Mouse (Mus musculus) embryonic facial prominence, embryonic 12.5 days (tissue): Measurements from ENCODE around the gene Sdk2. TPM values are rescaled to one million over a fixed set of nuclear protein-coding genes. Genes with fewer than 3 reads are reported as not detected.

ENCODE experiments used
- ATAC-seq: fragments of 200-750 bp; cut with Nextera tagmentation; 2 replicates; pipeline ENCODE4 v1.8.0; 2017; ENCODE audit not compliant: insufficient number of reproducible peaks, insufficient read depth, low FRiP score, low TSS enrichment
- H3K27ac ChIP-seq: fragments of 300-500 bp; sonication (generic); 2 replicates; pipeline ENCODE4 v1.5.1; 2016; ENCODE audit warnings: mild to moderate bottlenecking
- H3K27me3 ChIP-seq: fragments of 300-500 bp; sonication (generic); 2 replicates; pipeline ENCODE4 v1.6.1; 2016; ENCODE audit warnings: mild to moderate bottlenecking, moderate library complexity
- H3K36me3 ChIP-seq: fragments of 300-500 bp; sonication (generic); 2 replicates; pipeline ENCODE4 v1.6.1; 2016; ENCODE audit warnings: mild to moderate bottlenecking
- H3K4me1 ChIP-seq: fragments of 300-500 bp; sonication (generic); 2 replicates; pipeline ENCODE4 v1.6.1; 2016
- H3K4me2 ChIP-seq: fragments of 300-500 bp; sonication (generic); replicated peaks from 2 replicates; pipeline ENCODE4 v1.6.1; 2016; ENCODE audit warnings: mild to moderate bottlenecking, moderate library complexity
- H3K4me3 ChIP-seq: fragments of 300-500 bp; sonication (generic); 2 replicates; pipeline ENCODE4 v1.5.1; 2016; ENCODE audit warnings: mild to moderate bottlenecking
- H3K9ac ChIP-seq: fragments of 300-500 bp; sonication (generic); 2 replicates; pipeline ENCODE4 v1.6.1; 2016; ENCODE audit warnings: mild to moderate bottlenecking, moderate library complexity
- H3K9me3 ChIP-seq: fragments of 300-500 bp; sonication (generic); 2 replicates; pipeline ENCODE4 v1.6.1; 2016; ENCODE audit warnings: mild to moderate bottlenecking, moderate library complexity
- WGBS: fragments of 180-500 bp; shearing (Covaris S2); methylation state at CpG from one replicate; pipeline ENCODE4 v1.1.7; 2016; 5-methylcytosine and 5-hydroxymethylcytosine counted together
- polyA plus RNA-seq: library from polyadenylated mRNA; unstranded; fragments of >200 nt; fragmentation: Nextera tagmentation; extraction: Ambion mirVana; gene quantifications from 2 replicates; pipeline ENCODE4 v1.2.1, GENCODE M21; 2016

Gene Sdk2
- polyA plus RNA-seq, 1 experiment from 2014 or later: 3.8 TPM

DNA sequence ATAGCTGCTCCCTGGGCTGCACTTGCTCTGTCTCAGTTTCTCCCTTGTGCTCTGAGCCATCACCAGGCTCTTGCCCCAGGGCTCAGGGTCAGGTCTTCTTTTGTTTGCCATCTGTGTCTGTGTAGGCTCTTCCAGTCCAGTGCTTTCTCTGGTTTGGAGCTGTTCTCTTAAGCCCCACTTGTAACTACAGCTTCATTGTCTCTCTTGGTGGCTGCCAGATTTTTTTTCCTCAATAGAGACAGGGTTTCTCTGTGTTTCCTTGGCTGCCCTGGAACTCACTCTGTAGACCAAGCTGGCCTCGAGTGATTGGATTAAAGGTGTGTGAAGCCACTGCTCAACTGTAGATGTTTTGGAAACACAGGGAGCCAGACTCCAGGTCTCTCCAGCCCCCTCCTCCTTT lies 247.8 kb downstream of the Sdk2 start:
- Histone ChIP-seq H3K9me3 (no peaks in the 10 kb centered on the region), H3K4me1 (no peaks in the 10 kb centered on the region), H3K4me2 (no peak overlapping the region), H3K36me3 (no peaks in the 10 kb centered on the region), H3K9ac (no peak overlapping the region), H3K27ac (no peak overlapping the region), H3K27me3 (0 out of 2 replicates have a peak, but pooled peaks cover 2% of the 10 kb centered on the region), H3K4me3 (no peak overlapping the region)
- WGBS: 23% methylated on average over 1 of the region's 1 CpGs
- ATAC-seq: no peak

- H3K36me3 ChIP-seq: no peaks in the 10 kb centered on the region
- ATAC-seq: no peak
- no peaks in the 10 kb centered on the region for H3K9me3 ChIP-seq
- no peaks in the 10 kb centered on the region for H3K4me1 ChIP-seq
- no peak overlapping the region for H3K4me3 ChIP-seq
- WGBS: 73% methylated on average over 12 of the region's 12 CpGs
- 0 out of 2 replicates have a peak, but pooled peaks cover 2% of the 10 kb centered on the region for H3K27me3 ChIP-seq
- H3K27ac ChIP-seq: no peak overlapping the region
- H3K4me2 ChIP-seq: no peak overlapping the region
- no peak overlapping the region for H3K9ac ChIP-seq
Measured at GRCm38 (mm10) chr11:113816971-113817548, 249.8 kb downstream of the Sdk2 start.

GRCm38 (mm10) chr11:113816439-113816838 lies 250.4 kb downstream of the Sdk2 start:
- Histone ChIP-seq H3K9ac (no peak overlapping the region), H3K4me1 (no peaks in the 10 kb centered on the region), H3K4me2 (no peak overlapping the region), H3K27ac (no peak overlapping the region), H3K27me3 (0 out of 2 replicates have a peak, but pooled peaks cover 2% of the 10 kb centered on the region), H3K9me3 (no peaks in the 10 kb centered on the region), H3K4me3 (no peak overlapping the region), H3K36me3 (no peaks in the 10 kb centered on the region)
- ATAC-seq: no peak
- 88% methylated on average over 4 of the region's 4 CpGs for WGBS

GRCm38 (mm10) chr11:113811546-113812339 lies 255.1 kb downstream of the Sdk2 start:
- Histone ChIP-seq H3K4me2 (no peak overlapping the region), H3K27me3 (no peaks in the 10 kb centered on the region), H3K9me3 (no peaks in the 10 kb centered on the region), H3K36me3 (no peaks in the 10 kb centered on the region), H3K4me3 (no peak overlapping the region), H3K4me1 (peaks cover 16% of the 10 kb centered on the region), H3K9ac (no peak overlapping the region), H3K27ac (no peak overlapping the region)
- no peak for ATAC-seq
- 63% methylated on average over 20 of the region's 20 CpGs for WGBS

DNA sequence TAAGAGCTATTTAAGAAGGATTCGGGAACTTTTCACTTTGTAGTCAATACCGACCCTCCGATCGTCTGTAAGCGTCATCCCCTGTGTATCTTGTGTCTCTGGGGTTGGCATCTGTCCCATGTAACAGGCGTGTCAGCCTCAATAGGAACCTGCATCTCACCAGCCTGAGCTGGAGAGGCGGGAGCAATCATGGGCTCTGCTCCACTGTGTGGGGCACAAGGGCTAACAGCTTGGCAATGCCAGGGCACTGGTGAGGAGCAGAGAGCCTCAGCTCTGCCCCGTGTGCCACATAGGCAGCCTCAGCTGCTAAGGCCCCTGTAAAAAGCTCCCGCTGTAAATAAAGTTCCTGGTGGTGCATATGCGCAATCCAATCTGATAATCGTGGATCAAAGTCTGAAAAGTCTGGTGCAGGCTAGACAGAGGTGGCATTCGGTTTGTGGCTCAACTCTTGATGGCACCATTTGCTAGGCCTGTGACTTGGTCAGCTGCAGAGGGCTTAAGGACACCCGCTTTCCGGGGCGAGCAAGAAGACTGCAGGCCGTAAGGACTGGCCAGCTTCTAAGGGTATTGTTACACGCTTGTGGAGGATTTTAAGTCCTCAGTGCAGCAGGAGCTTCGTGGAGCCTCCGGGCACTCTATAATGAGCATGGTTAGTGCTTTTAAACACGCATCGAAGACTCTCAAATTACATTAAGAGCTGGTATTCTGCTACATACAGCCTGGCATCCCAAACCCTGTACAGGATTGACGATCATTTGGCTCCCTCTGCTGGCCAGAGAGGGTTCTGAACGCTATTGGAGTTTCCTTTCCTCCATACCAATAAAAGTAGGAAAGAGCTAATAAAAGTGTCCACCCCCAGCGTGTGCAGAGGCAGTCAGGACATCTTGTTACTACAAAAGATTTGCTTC lies 256.0 kb downstream of the Sdk2 start:
- Histone ChIP-seq H3K4me2 (0 out of 2 replicates have a peak overlapping the region, but pooled peaks have one; percentile 6), H3K4me1 (peaks cover 18% of the 10 kb centered on the region), H3K27ac (0 out of 2 replicates have a peak overlapping the region, but pooled peaks have one; percentile 17), H3K27me3 (no peaks in the 10 kb centered on the region), H3K9ac (no peak overlapping the region), H3K9me3 (no peaks in the 10 kb centered on the region), H3K36me3 (no peaks in the 10 kb centered on the region), H3K4me3 (no peak overlapping the region)
- peak; percentile 77; the same call in 1 of the 2 replicates for ATAC-seq
- 39% methylated on average over 24 of the region's 24 CpGs for WGBS

DNA sequence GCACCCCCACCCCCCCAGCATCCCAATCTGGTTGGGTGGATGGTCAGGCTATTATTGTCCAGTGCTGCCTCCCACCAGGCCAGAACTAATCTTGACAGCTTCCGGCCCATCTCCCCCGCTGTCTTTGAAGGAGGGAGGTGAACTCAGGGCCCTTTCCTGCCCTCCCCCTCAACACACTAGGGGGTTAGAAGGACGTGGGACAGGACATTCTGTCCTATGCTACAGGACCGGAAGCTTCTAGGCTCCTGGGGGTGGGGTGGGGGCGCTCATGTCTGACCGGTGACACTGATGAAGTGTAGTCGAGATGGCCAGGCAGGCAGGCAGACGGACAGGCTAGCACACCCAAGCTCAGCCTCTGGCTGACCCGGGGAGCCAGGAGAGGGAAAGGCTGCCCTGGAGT lies 259.8 kb downstream of the Sdk2 start:
- H3K4me3 ChIP-seq: no peak overlapping the region
- H3K36me3 ChIP-seq: no peaks in the 10 kb centered on the region
- no peak overlapping the region for H3K4me2 ChIP-seq
- H3K27me3 ChIP-seq: no peaks in the 10 kb centered on the region
- peaks cover 25% of the 10 kb centered on the region for H3K4me1 ChIP-seq
- ATAC-seq: no peak
- H3K9me3 ChIP-seq: no peaks in the 10 kb centered on the region
- H3K27ac ChIP-seq: no peak overlapping the region
- 31% methylated on average over 9 of the region's 9 CpGs for WGBS
- H3K9ac ChIP-seq: no peak overlapping the region

GRCm38 (mm10) chr11:113806382-113807077 lies 260.3 kb downstream of the Sdk2 start:
- H3K9me3 ChIP-seq: no peaks in the 10 kb centered on the region
- H3K36me3 ChIP-seq: no peaks in the 10 kb centered on the region
- no peak overlapping the region for H3K4me2 ChIP-seq
- H3K27me3 ChIP-seq: no peaks in the 10 kb centered on the region
- no peak overlapping the region for H3K4me3 ChIP-seq
- H3K9ac ChIP-seq: no peak overlapping the region
- no peak for ATAC-seq
- peaks cover 29% of the 10 kb centered on the region for H3K4me1 ChIP-seq
- 0 out of 2 replicates have a peak overlapping the region, but pooled peaks have one; percentile 3 for H3K27ac ChIP-seq
- 42% methylated on average over 9 of the region's 9 CpGs for WGBS

- H3K4me1 ChIP-seq: peaks cover 28% of the 10 kb centered on the region
- H3K27ac ChIP-seq: no peak overlapping the region
- no peak overlapping the region for H3K9ac ChIP-seq
- no peaks in the 10 kb centered on the region for H3K27me3 ChIP-seq
- ATAC-seq: no peak
- H3K4me3 ChIP-seq: no peak overlapping the region
- H3K9me3 ChIP-seq: no peaks in the 10 kb centered on the region
- 67% methylated on average over 10 of the region's 10 CpGs for WGBS
- H3K4me2 ChIP-seq: no peak overlapping the region
- H3K36me3 ChIP-seq: no peaks in the 10 kb centered on the region
Measured at GRCm38 (mm10) chr11:113805974-113806373, 260.9 kb downstream of the Sdk2 start.

DNA sequence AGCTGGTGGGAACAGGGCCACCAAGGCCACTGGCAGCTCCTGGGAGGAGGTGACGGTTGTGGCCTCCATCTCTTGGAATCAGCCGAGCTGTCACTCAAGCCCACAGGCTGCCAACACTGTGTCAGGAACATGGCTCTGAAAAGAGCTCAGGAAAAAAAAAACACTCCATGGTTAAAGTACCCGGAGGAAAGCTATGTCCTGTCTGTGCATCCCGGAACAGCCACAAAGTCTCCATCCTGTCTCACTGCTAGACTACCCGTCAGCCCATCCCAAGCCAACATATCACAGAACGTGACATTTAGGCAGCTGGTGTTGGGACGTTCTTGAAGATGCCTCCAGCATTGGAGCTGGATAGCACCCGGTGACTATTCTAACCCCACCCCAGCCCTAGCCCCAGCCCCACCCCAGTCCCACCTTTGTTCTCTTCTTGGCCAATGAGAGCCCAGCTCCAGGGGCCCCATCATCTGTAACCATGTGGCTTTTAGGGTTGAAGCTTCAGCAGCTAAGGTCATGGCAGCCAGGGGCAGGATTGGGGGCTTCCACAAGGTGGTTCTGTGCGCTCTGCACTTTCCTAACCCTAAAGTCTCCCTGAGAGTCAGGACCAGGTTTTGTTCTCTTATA lies 263.4 kb downstream of the Sdk2 start:
- Histone ChIP-seq H3K9ac (no peak overlapping the region), H3K9me3 (no peaks in the 10 kb centered on the region), H3K27ac (no peak overlapping the region), H3K4me2 (no peak overlapping the region), H3K36me3 (no peaks in the 10 kb centered on the region), H3K27me3 (no peaks in the 10 kb centered on the region), H3K4me1 (peaks cover 19% of the 10 kb centered on the region; the same call in 1 of the 2 replicates), H3K4me3 (no peak overlapping the region)
- WGBS: 70% methylated on average over 9 of the region's 9 CpGs
- ATAC-seq: no peak

DNA sequence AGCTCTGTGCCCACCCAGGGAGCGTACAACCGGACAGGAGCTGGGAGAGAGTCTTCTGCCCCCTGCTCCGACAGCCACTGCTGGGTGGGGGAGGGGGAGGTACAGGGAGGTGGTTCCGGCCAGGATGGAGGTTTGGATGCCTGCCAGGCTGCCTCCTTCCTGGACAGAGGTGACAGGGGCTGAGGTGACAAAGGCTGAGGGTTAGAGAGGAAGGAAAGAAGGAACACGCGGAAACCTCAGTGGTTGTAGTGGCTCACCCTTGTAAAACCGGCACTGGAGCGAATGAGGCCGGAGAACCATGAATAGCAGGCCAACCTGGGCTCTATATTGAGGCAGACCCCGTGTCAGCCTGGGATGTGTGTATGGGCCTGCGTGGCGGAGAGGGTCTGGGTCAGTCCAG lies 264.4 kb downstream of the Sdk2 start:
- H3K4me3 ChIP-seq: no peak overlapping the region
- no peaks in the 10 kb centered on the region for H3K36me3 ChIP-seq
- no peaks in the 10 kb centered on the region for H3K27me3 ChIP-seq
- 0 out of 2 replicates have a peak overlapping the region, but pooled peaks have one; percentile 5 for H3K27ac ChIP-seq
- no peak overlapping the region for H3K4me2 ChIP-seq
- 61% methylated on average over 12 of the region's 12 CpGs for WGBS
- no peaks in the 10 kb centered on the region for H3K9me3 ChIP-seq
- peaks cover 26% of the 10 kb centered on the region for H3K4me1 ChIP-seq
- H3K9ac ChIP-seq: no peak overlapping the region
- ATAC-seq: no peak

GRCm38 (mm10) chr11:113800026-113800425 lies 266.8 kb downstream of the Sdk2 start:
- no peak overlapping the region for H3K9ac ChIP-seq
- H3K4me1 ChIP-seq: peaks cover 30% of the 10 kb centered on the region
- WGBS: 94% methylated on average over 12 of the region's 12 CpGs
- no peak for ATAC-seq
- H3K27ac ChIP-seq: no peak overlapping the region
- no peak overlapping the region for H3K4me3 ChIP-seq
- no peaks in the 10 kb centered on the region for H3K9me3 ChIP-seq
- H3K27me3 ChIP-seq: no peaks in the 10 kb centered on the region
- no peaks in the 10 kb centered on the region for H3K36me3 ChIP-seq
- no peak overlapping the region for H3K4me2 ChIP-seq
